Mouse (Mus musculus) olfactory bulb, adult 2 months (tissue): ENCODE results near the gene Tmem30a.

Source experiments
- CTCF ChIP-seq: fragments of 200-500 bp; IDR thresholded peaks from 2 replicates; pipeline ENCODE4 v1.5.1; 2012; ENCODE audit warnings: low read depth, mild to moderate bottlenecking, low read length, moderate library complexity; ENCODE audit not compliant: insufficient read depth
- POLR2A ChIP-seq: fragments of 200-500 bp; IDR thresholded peaks from 2 replicates; pipeline ENCODE4 v1.6.1; 2012; ENCODE audit warnings: mild to moderate bottlenecking, low read depth, low read length, moderate library complexity; ENCODE audit not compliant: insufficient read depth

GRCm38 (mm10) chr9:79760076-79760475 is 33.2 kb downstream of the Tmem30a start:
- TF ChIP-seq CTCF, result no peak
- no peak for TF ChIP-seq POLR2A
